ENCODE assay signal across 8 mouse cellular contexts in genomic region chr6:125348721-125349574, GRCm38 (mm10). TPM values are rescaled to one million over a fixed set of nuclear protein-coding genes. Genes with fewer than 3 reads are reported as not detected.
DNase-seq lines count a peak whose midpoint lies in the region; ATAC-seq and TF ChIP-seq lines count a peak whose summit lies in the region.

TSS of gene Tnfrsf1a (plus strand) at chr6:125349362.

- intact Hi-C loops in left cerebral cortex, adult 2 months (cut with DNase I), result loop anchor here (1.0 kb wide), 1 partner anchor 35 kb away; no protein-coding TSS in a partner anchor
- intact Hi-C loops in left cerebral cortex, postnatal 10 days (cut with DNase I), result no loop called here

- H3K9me3 ChIP-seq in hindbrain, embryonic 16.5 days (ENCODE audit: control insufficient read depth, low read length), result no peaks in the 10 kb centered on the region

- peak within 1 kb of the TSS; percentile 73 for H3K27ac ChIP-seq in left cerebral cortex, adult 2 months
- H3K27ac ChIP-seq in hindbrain, embryonic 16.5 days (ENCODE audit: low read depth, low read length), result peak within 1 kb of the TSS; percentile 36; the same call in 1 of the 2 replicates

- peak within 1 kb of the TSS; percentile 72 for H3K4me2 ChIP-seq in hindbrain, embryonic 16.5 days (ENCODE audit: low read length)

- ATAC-seq in hindbrain, embryonic 16.5 days, result 0 out of 2 replicates have a peak, but pooled peaks have one; percentile 3
- peak; percentile 33 for ATAC-seq in megakaryocyte progenitor cell, adult 5-6 weeks (replicated peaks; ENCODE audit: poor library complexity)

- H3K4me3 ChIP-seq in left cerebral cortex, adult 2 months, result peak within 1 kb of the TSS; percentile 48
- H3K4me3 ChIP-seq in hindbrain, embryonic 16.5 days (ENCODE audit: low read length), result peak within 1 kb of the TSS; percentile 45

- no peaks in the 10 kb centered on the region for H3K36me3 ChIP-seq in hindbrain, embryonic 16.5 days (ENCODE audit: control insufficient read depth, insufficient read depth, low read length)

- no peak for TF ChIP-seq CTCF in left cerebral cortex, adult 2 months (IDR thresholded peaks at IDR 0.05)

- no peak for DNase-seq in left cerebral cortex, adult 2 months (ENCODE audit: extremely low spot score in 1 of 2, low spot score in 2 of 2)
- DNase-seq in left cerebral cortex, postnatal 10 days (ENCODE audit: extremely low spot score in 1 of 2, low spot score in 2 of 2), result no peak
- peak in 1 of 2 experiments; percentile 24 for DNase-seq in adrenal gland, postnatal 36 days
- no peak for DNase-seq in gastrocnemius, postnatal 10 days
- no peak for DNase-seq in cerebellum, adult 9-10 months
- no peak for DNase-seq in cerebellum, adult 11 months

- peak within 1 kb of the TSS; percentile 61 for H3K9ac ChIP-seq in hindbrain, embryonic 16.5 days (ENCODE audit: low read depth, low read length)

- WGBS in hindbrain, embryonic 16.5 days, result 7% methylated on average over 22 of the region's 22 CpGs

- peaks cover 7% of the 10 kb centered on the region for H3K27me3 ChIP-seq in hindbrain, embryonic 16.5 days (replicated peaks; ENCODE audit: control insufficient read depth, insufficient read depth, low read length)

- H3K4me1 ChIP-seq in hindbrain, embryonic 16.5 days (ENCODE audit: control insufficient read depth, insufficient read depth, low read depth, low read length), result peaks cover 11% of the 10 kb centered on the region

RNA-seq across cellular contexts. Expression of gene Tnfrsf1a, which starts in this region (rescaled TPM):
- total RNA-seq in left cerebral cortex, adult 2 months (2021), result 10 to 100 TPM; 10.8 to 11.1 TPM
- total RNA-seq in left cerebral cortex, postnatal 10 days (2021), result 10 to 100 TPM in 1 of 2 experiments, 1 to 10 TPM in 1; 9.4 to 11.8 TPM
- total RNA-seq in adrenal gland, postnatal 36 days (2021), result 100 to 1,000 TPM; 242 to 262 TPM
- total RNA-seq in gastrocnemius, postnatal 10 days (2021), result 10 to 100 TPM; 43.8 to 58.8 TPM
- 15.1 and 18.3 TPM in 2 replicates for polyA plus RNA-seq in hindbrain, embryonic 16.5 days (2015; fragmentation: Nextera tagmentation; extraction: Ambion mirVana)
- total RNA-seq in megakaryocyte progenitor cell, adult 5-6 weeks (2015), result 56.9 and 61.8 TPM in 2 replicates
- 56.6 and 57.1 TPM in 2 replicates for total RNA-seq in megakaryocyte progenitor cell, adult 5-6 weeks (2017)
